Mouse (Mus musculus) thymus, postnatal 4 days (tissue): ENCODE data around the gene Olfr1428.
"Not testable (repeated sequence)": the region's sequence is repeated elsewhere in the genome, so short reads cannot be mapped to it uniquely, and the experiment has no call there.

Source experiments
- DNase-seq: peaks from one replicate; pipeline ENCODE4 v3.0.0; 2021

Gene Olfr1428

DNA sequence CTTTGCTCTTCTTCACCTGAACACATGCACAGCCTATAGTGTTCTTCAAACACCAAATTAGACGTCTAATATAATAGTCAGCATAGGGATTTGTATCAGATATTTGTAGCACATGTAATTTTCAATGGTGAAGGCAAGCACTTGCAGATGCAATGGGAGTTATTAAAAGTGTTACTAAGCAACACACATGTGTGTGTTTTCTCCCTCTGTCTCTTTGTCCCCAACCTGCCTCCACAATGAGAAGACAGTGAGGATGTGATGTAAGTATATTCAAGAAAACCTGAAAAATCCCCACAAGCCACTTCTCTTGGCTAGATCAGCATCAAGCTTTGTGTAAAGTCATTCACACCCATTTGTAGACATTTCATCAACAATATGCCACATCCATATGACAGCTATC lies at the start of gene Olfr1428:
Olfr1428 (minus strand) TSS at position 101 of the 400 bp plus-strand sequence.
- DNase-seq, result no peak

DNA sequence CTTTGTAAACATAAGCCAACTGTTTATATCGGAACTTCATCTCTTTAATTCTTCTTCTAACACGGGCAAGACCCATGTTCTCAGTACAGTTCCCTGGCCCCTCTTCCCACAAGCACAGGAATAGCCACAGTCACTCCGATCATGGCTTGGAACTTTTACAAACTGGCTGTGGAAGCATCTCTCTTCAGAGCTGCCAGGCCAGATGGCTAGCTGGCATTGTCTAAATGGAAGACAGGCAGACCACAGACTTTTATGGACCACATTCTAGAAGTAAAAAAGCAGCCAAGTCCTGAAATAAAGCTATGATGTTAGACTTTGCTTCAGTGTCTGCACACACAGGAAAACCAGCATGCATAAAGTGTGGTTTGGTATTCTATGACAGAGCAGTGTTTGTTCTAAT lies 29.8 kb upstream of the Olfr1428 start:
- no peak for DNase-seq

DNA sequence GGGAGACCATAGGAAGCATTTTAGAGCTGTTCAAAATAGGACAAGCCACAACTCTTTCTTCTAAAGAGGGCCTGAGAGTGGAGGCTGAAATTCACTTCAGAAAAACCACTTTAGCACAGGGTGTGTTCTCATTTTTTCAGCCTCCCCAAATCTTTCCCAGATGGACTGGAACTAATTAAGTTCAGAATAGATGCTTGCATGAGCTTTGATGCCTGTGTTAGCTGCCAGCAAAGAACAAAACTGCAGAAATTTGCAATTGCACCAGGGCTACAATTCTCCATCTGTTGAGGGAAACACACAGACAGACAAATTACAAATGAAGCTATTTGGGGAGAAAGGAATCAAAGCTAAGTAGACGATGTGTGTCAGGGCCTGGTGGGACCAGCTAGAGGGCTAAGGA lies 27.7 kb upstream of the Olfr1428 start:
- no peak for DNase-seq

DNA sequence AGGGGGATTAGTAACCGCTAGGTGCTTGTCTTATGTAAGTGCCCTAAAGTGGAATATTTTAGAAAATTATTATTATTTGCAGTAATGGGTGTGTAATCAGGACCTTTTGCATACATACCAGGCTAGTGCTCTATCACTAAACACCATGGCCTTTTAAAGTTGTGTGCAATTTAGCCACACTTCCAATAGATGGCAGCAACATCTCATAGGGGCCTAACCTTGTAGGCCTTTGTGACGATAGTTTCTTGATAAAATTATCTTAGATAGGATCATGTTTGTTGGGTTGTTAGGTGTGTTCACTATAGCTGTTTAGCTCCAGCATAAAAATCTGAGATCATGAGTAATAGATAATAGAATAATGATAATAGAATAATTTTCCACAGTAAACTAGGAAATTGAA lies 18.6 kb upstream of the Olfr1428 start:
- no peak for DNase-seq

DNA sequence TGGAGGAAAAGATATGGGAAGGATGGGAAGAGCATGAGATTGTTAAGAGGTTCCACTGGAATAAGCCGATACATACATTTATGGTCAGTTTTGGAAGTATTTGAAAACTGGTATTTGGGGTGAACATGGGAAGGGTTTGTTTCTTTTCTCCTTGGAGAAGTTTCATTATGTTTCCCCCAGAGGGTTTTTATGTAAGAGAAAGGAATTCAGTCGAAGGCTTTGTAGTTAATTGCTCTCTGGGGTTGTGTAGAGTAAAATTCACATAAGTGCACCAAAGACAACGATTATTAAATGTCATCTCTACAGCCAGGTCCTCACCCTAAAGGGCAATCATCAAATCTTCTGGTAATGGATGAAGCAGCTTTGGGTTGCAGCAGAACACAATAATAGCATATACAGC lies 7.4 kb upstream of the Olfr1428 start, which contains the start of gene Olfr76:
Olfr76 (minus strand) TSS at position 101 of the 400 bp plus-strand sequence.
- DNase-seq, result no peak

DNA sequence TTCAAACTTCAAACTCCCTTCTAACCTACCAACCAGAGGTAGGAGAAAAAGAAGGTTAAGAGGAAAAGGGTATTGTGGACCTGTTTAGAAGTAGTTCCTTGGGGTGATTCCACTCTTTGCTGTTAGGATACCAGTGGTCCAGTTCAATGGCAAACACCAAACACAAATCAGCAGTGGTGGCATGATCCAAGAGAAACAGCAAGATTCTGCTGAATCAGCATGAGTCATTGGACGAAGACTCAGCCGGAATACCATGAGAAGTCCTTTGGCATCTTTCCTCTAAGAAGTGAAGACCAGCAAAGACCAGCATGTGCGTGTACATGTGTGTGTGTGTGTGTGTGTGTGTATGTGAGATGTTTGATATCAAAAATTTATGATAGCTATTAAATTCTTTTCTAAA lies 767 bp upstream of the Olfr1428 start:
- DNase-seq, result no peak

DNA sequence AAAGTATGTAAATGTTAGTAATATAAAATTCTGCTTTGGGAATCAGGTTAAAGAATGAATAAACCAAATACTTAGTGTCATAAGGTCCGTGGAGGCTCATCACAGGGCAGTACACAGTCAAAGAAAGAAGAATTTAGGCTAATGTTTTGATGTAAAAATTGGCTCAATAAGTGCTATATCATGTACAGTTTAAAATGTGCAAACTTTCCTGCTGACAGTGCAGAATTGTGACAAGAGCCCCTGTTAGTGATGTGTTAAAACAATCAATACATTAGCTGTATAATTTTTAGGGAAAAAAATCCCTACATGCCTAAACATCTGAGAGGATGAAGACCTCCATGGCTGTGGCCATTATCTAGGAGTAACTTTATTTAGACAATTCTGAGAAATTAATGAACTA lies 1.9 kb downstream of the Olfr1428 start:
- no peak for DNase-seq

DNA sequence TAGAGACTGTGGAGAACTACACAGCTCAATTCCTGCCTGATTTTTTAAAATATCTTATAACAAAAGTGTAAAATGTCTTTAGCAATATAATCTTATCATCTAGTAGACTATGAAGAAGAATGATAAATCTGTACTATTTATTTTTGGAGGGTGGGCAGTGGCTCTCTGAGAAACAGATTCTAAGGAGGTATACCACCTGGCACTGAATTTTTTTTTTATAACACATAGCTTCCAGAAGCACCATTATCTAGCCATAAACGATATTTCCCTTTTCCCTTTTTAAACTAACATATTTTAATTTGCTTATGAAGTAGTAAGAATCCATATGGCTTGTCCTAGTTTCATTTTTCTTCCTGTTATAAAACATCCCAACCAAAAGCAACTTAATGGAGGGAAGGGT lies 11.2 kb downstream of the Olfr1428 start:
- DNase-seq, result no peak

DNA sequence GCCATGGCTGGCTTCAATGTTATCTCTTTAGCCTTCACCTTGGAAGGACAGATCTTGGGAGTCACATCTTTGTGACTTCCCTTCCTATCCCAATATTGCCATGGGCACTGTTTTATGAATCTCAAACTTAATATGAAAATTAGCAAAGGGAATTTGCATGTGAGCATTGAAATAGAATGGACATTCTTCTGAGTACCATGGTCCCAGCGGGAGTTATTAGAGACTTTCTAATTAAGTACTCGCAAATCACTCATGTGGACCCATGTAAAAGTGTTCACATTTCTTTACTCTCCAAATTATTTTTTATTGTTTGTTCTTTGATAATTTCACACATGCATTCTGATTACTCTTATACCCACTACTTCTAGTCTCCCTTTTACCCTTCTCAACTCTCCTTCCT lies 12.5 kb downstream of the Olfr1428 start, which contains the start of gene Olfr1427:
Olfr1427 (minus strand) TSS at position 101 of the 400 bp plus-strand sequence.
- DNase-seq, result no peak

DNA sequence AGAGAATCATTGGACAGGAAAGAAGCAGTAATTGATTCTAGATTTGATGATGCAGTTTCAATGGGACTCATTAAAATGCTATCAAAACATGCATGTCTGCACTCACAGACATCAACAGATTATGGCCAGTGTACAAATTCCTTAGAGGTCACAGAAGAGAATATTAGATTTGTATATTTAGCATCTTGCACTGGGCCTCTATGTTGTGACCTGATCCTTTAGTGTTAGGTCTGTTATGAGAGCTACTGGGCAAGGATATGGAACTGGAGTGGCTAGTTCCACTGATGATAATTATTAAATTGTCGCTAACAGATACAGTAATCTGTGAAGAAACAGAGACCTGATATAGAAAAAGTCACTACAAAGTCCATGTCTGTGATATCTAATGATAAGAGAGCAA lies 23.8 kb downstream of the Olfr1428 start, which contains the start of gene Olfr1426:
Olfr1426 (minus strand) TSS at position 101 of the 400 bp plus-strand sequence.
- no peak for DNase-seq

DNA sequence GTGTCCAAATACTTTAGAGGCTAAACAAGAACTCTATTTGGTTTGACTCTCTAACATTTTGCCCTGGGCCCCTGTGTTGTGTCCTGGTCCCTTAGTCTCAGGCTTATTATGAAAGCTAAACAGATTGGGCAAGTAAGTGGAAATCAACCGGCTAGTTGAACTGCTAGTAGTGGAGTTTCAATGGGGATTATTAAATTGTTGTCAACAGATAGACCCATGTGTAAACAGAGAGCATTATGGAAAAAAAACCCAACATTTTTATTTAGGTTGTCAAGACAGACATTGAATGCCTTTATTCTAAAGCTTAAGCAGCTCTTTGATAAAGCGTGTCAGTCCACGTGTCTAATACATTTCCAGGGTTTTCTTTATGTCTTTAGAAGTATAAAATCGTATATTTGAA lies 38.1 kb downstream of the Olfr1428 start, which contains the start of gene Olfr1425:
Olfr1425 (minus strand) TSS at position 101 of the 400 bp plus-strand sequence.
- DNase-seq, result not testable (repeated sequence)

DNA sequence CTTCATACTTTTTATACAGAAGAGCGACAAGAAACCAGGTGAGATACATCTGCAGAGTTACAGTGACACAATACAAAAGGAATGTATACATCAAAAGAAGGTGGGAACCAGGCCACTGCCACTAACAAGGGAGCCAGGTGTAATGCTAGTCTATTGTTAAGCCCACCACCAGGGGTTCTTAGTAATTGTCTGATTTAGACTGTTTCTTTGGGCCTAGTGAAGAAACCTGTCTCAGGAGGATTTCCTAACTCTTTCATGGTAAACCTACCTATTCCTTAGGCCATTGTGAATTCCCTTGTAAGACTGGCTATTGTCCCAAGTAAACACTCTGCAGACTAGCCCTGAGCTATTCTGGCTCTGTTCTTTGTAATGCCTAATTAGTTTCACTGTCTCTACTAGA lies 46.2 kb downstream of the Olfr1428 start:
- DNase-seq, result not testable (repeated sequence)

DNA sequence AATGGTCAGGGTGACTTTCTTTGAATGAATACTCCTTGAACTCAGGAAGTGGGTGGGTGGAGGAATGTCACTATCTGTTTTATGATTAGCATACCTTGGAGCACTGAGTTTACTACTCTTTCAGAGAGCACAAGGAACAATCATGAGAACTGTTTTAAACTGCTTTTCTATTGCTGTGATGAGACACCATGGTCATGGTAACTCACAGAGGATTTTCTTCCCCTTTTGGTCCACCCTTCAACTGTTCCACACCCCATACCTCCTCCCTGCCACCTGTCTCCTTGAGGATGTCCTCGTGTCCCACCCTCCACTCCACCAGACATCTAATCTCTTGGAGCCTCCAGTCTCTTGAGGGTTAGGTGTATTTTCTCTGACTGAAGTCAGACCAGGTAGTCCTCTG lies 47.9 kb downstream of the Olfr1428 start:
- not testable (repeated sequence) for DNase-seq

DNA sequence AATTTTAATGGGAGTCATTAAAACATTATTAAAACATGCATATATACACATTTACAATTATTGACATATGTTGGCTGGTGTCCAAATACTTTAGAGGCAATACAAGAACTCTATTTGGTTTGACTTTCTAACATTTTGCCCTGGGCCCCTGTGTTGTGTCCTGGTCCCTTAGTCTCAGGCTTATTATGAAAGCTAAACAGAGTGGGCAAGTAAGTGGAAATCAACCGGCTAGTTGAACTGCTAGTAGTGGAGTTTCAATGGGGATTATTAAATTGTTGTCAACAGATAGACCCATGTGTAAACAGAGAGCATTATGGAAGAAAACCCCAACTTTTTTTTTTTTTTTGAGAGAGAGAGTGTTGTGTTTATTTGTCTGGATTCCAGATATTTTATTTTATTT lies 53.1 kb downstream of the Olfr1428 start, which contains the start of gene Olfr1424:
Olfr1424 (minus strand) TSS at position 101 of the 400 bp plus-strand sequence.
- DNase-seq, result not testable (repeated sequence)
